Mouse (Mus musculus): ENCODE measurements around the gene Pparg.

The Pparg gene

GRCm38 (mm10) chr6:115463338-115463737, 102.6 kb downstream of the Pparg start:
- no peak for DNase-seq (ENCODE audit: low read depth, low spot score)

GRCm38 (mm10) chr6:115464661-115465060, 103.9 kb downstream of the Pparg start:
- DNase-seq (ENCODE audit: low read depth, low spot score) = no peak

- DNase-seq (ENCODE audit: low read depth, low spot score) = no peak
Observed at GRCm38 (mm10) chr6:115465463-115465862, 104.7 kb downstream of the Pparg start.

- DNase-seq (ENCODE audit: low read depth, low spot score) = no peak
Observed at GRCm38 (mm10) chr6:115465876-115466275, 105.1 kb downstream of the Pparg start.

- DNase-seq (ENCODE audit: low read depth, low spot score) = no peak
Observed at GRCm38 (mm10) chr6:115466601-115467000, 105.8 kb downstream of the Pparg start.

GRCm38 (mm10) chr6:115469666-115470581, 109.2 kb downstream of the Pparg start:
- DNase-seq (ENCODE audit: low read depth, low spot score) = no peak

GRCm38 (mm10) chr6:115471956-115472355, 111.2 kb downstream of the Pparg start:
- no peak for DNase-seq (ENCODE audit: low read depth, low spot score)

- no peak for DNase-seq (ENCODE audit: low read depth, low spot score)
Observed at GRCm38 (mm10) chr6:115477081-115477695, 116.4 kb downstream of the Pparg start.

GRCm38 (mm10) chr6:115479963-115480321, 119.2 kb downstream of the Pparg start:
- DNase-seq (ENCODE audit: low read depth, low spot score) = no peak

GRCm38 (mm10) chr6:115480322-115481017, 119.7 kb downstream of the Pparg start:
- no peak for DNase-seq (ENCODE audit: low read depth, low spot score)

- DNase-seq (ENCODE audit: low read depth, low spot score) = no peak
Observed at GRCm38 (mm10) chr6:115481018-115481354, 120.2 kb downstream of the Pparg start.

- no peak for DNase-seq (ENCODE audit: low read depth, low spot score)
Observed at GRCm38 (mm10) chr6:115481603-115482002, 120.9 kb downstream of the Pparg start.

- DNase-seq (ENCODE audit: low read depth, low spot score) = no peak
Observed at GRCm38 (mm10) chr6:115485635-115486034, 124.9 kb downstream of the Pparg start.

GRCm38 (mm10) chr6:115489831-115490230, 129.1 kb downstream of the Pparg start:
- DNase-seq (ENCODE audit: low read depth, low spot score) = no peak

GRCm38 (mm10) chr6:115492952-115493613, 132.3 kb downstream of the Pparg start:
- peak; percentile 68 for DNase-seq (ENCODE audit: low read depth, low spot score)

- DNase-seq (ENCODE audit: low read depth, low spot score) = no peak
Observed at GRCm38 (mm10) chr6:115493824-115494223, 133.1 kb downstream of the Pparg start.

GRCm38 (mm10) chr6:115499540-115499939, 138.8 kb downstream of the Pparg start:
- DNase-seq (ENCODE audit: low read depth, low spot score) = peak; percentile 42

GRCm38 (mm10) chr6:115500234-115500633, 139.5 kb downstream of the Pparg start:
- DNase-seq (ENCODE audit: low read depth, low spot score) = no peak

GRCm38 (mm10) chr6:115501131-115501530, 140.4 kb downstream of the Pparg start:
- DNase-seq (ENCODE audit: low read depth, low spot score) = no peak

- DNase-seq (ENCODE audit: low read depth, low spot score) = no peak
Observed at GRCm38 (mm10) chr6:115503038-115503437, 142.3 kb downstream of the Pparg start.

- no peak for DNase-seq (ENCODE audit: low read depth, low spot score)
Observed at GRCm38 (mm10) chr6:115503549-115504159, 142.9 kb downstream of the Pparg start.

All from brain, embryonic 18.5 days (tissue).